Mouse (Mus musculus) C2C12 (cell line): ENCODE results near the gene Agtrap.
"Not testable (repeated sequence)": the region's sequence is repeated elsewhere in the genome, so short reads cannot be mapped to it uniquely, and the experiment has no call there.

Experiments used
- CEBPB ChIP-seq: IDR thresholded peaks from one replicate; pipeline ENCODE4 v1.6.1; 2011; ENCODE audit warnings: low read depth, mild to moderate bottlenecking, control low read depth, moderate library complexity
- CTCF ChIP-seq: IDR thresholded peaks from one replicate; pipeline ENCODE4 v1.5.1; 2011; ENCODE audit not compliant: control insufficient read depth, insufficient read depth, insufficient read length
- MAX ChIP-seq: IDR thresholded peaks from one replicate; pipeline ENCODE4 v1.6.1; 2011; ENCODE audit warnings: mild to moderate bottlenecking, control low read depth
- MYOD1 ChIP-seq: IDR thresholded peaks from one replicate; pipeline ENCODE4 v1.6.1; 2011; ENCODE audit warnings: low read depth; ENCODE audit not compliant: control insufficient read depth, insufficient read length
- USF1 ChIP-seq: IDR thresholded peaks from one replicate; pipeline ENCODE4 v1.6.1; 2011; ENCODE audit warnings: low read depth, mild to moderate bottlenecking, control low read depth, moderate library complexity

DNA sequence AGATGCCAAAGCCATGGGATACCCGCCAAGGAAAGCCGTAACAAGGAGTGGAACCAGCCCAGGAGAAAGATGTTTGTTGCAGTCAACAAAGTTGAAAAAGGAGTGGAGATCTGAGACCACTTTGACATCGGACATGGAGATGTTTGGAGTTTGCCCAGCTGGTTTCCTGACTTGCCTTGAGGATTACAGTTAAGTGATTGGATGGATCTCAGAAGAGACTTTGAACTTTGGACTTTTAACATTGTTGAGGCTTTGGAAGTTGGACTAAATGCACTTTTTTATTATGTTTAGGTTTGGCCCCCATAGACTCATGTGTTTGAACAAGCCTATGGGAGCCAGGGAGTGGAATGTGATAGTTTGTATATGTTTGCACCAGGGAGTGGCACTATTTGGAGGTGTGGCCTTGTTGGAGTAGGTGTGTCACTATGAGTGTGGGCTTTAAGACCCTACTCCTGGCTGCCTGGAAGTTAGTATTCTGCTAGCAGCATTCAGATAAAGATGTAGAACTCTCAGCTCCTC lies 37.4 kb downstream of the Agtrap start:
- TF ChIP-seq CTCF, MAX, USF1, CEBPB, MYOD1: not testable (repeated sequence)
